Mouse (Mus musculus) erythroblast, embryonic 14.5 days (primary cell): ENCODE data around the gene 1700011L22Rik. TPM values are rescaled to one million over a fixed set of nuclear protein-coding genes. Genes with fewer than 3 reads are reported as not detected.

Source experiments
- H3K27me3 ChIP-seq: 2 replicates; pipeline ENCODE4 v1.6.1; 2012; ENCODE audit warnings: inconsistent platforms; ENCODE audit not compliant: control insufficient read depth
- H3K36me3 ChIP-seq: 2 replicates; pipeline ENCODE4 v1.6.1; 2012; ENCODE audit warnings: mild to moderate bottlenecking, inconsistent platforms; ENCODE audit not compliant: control insufficient read depth
- H3K4me1 ChIP-seq: 2 replicates; pipeline ENCODE4 v1.6.1; 2012; ENCODE audit warnings: inconsistent platforms; ENCODE audit not compliant: control insufficient read depth
- H3K4me3 ChIP-seq: replicated peaks from 2 replicates; pipeline ENCODE3; 2012; ENCODE audit warnings: moderate library complexity, mild to moderate bottlenecking, inconsistent platforms
- H3K9me3 ChIP-seq: 2 replicates; pipeline ENCODE4 v1.6.1; 2012; ENCODE audit warnings: low read length, inconsistent platforms, mixed read lengths; ENCODE audit not compliant: control insufficient read depth
- GATA1 ChIP-seq: IDR thresholded peaks from 2 replicates; pipeline ENCODE4 v1.6.1; 2012; ENCODE audit warnings: low read length, inconsistent platforms, mixed read lengths
- TAL1 ChIP-seq: IDR thresholded peaks from 3 replicates; pipeline ENCODE4 v1.6.1; 2012; ENCODE audit warnings: low read length, inconsistent platforms, mixed read lengths
- polyA plus RNA-seq: library from polyadenylated mRNA; stranded (reverse); fragments of >175 nt; gene quantifications from 2 replicates; pipeline ENCODE4 v1.2.3, GENCODE M21; 2012

The 1700011L22Rik gene
- not detected in 2 replicates for polyA plus RNA-seq

DNA sequence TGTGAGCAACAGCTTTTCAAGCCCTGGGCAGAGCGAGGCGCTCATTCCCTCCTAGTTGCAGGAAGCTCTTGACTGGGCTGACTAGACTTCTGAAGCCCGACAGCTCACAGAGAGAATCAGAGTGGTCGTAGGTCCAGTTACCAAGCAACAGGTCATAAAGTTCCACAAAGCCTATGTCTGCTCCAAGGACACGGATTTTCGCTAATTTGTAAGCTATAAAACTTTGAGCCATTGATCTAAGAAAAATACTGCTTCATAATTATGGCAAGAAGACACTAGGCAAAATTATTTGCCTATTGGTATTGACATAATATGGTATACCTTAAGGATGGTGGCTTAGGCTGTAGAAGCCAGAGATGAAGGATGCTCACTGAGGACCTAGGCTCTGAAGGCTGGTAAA, at the start of gene 1700011L22Rik:
Gene 1700011L22Rik (minus strand): TSS at position 101 of the 400 bp plus-strand sequence.
- TF ChIP-seq GATA1 (no peak), TAL1 (no peak)
- no peaks in the 10 kb centered on the region for H3K27me3 ChIP-seq
- no peaks in the 10 kb centered on the region for H3K9me3 ChIP-seq
- no peaks in the 10 kb centered on the region for H3K36me3 ChIP-seq
- H3K4me3 ChIP-seq = no peak within 1 kb of the TSS
- no peaks in the 10 kb centered on the region for H3K4me1 ChIP-seq

- Histone ChIP-seq H3K9me3 (no peaks in the 10 kb centered on the region), H3K4me1 (peaks cover 24% of the 10 kb centered on the region), H3K36me3 (no peaks in the 10 kb centered on the region), H3K27me3 (no peaks in the 10 kb centered on the region), H3K4me3 (no peak overlapping the region)
- TF ChIP-seq TAL1 (no peak), GATA1 (no peak)
Measured at GRCm38 (mm10) chr8:79297763-79298162, 49.4 kb upstream of the 1700011L22Rik start.

- Histone ChIP-seq H3K27me3 (no peaks in the 10 kb centered on the region), H3K4me3 (peak overlapping the region; percentile 92), H3K36me3 (no peaks in the 10 kb centered on the region), H3K9me3 (no peaks in the 10 kb centered on the region), H3K4me1 (peaks cover 26% of the 10 kb centered on the region)
- TF ChIP-seq GATA1 (no peak), TAL1 (no peak)
Measured at GRCm38 (mm10) chr8:79295276-79296105, 47.1 kb upstream of the 1700011L22Rik start.

DNA sequence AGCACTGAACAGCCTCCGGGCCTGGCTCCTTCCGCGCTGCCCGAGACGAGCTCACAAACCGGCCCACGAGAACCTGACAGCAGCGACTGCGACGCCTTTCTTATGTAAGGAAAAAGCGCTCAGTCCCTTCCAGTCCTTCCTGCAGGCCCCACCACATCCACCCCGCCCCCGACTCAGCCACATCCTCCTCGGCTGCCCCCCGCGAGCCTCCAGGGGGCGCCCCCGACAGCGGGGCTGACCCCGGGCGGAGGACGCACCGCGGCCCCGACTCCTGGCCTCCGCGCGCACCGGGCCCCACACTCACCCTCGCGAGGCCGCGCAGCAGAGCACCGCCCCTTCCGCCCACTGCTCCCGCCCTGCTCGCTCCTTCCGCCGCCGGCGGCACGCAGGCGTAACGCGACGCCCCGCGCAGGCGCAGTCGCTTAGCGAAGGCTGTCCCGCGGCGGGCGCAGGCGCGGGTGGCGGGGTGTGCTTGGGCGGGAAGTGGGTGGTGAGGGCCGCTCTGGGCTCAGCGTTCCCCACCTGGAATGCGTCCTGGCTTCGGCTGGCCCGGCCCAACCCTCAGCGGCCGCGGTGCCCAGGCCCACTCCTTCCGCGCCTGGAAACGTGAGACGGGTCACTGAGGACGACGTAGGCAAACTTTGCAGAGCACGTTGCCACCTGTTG, 46.4 kb upstream of the 1700011L22Rik start, which contains the start of gene Mmaa:
Gene Mmaa (minus strand): TSS at position 328 of the 666 bp plus-strand sequence.
- no peak for TF ChIP-seq TAL1
- no peak for TF ChIP-seq GATA1
- H3K36me3 ChIP-seq = no peaks in the 10 kb centered on the region
- H3K9me3 ChIP-seq = no peaks in the 10 kb centered on the region
- peaks cover 26% of the 10 kb centered on the region for H3K4me1 ChIP-seq
- H3K4me3 ChIP-seq = peak within 1 kb of the TSS; percentile 92
- no peaks in the 10 kb centered on the region for H3K27me3 ChIP-seq

DNA sequence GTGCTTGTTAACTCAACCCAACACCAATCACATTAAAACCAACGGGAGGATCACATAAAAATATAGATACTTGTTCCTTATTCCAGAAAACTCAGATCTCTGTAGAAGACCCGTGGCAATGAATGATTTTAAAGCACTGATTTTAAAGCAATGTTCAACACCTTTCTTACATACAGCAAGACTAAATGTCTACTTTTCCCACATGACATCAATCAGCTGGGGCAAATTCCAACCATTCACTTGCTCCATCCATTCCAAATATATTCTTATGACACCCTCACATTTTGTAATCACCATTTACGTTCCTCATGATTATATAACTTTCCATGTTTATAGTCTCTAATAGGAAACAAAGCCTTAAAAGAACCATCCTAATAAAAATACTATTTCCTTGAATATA, 45.5 kb upstream of the 1700011L22Rik start:
- Histone ChIP-seq H3K27me3 (no peaks in the 10 kb centered on the region), H3K36me3 (no peaks in the 10 kb centered on the region), H3K9me3 (no peaks in the 10 kb centered on the region), H3K4me1 (peaks cover 26% of the 10 kb centered on the region), H3K4me3 (peak overlapping the region; percentile 92)
- no peak for TF ChIP-seq GATA1
- no peak for TF ChIP-seq TAL1

GRCm38 (mm10) chr8:79292712-79293264, 44.4 kb upstream of the 1700011L22Rik start:
- Histone ChIP-seq H3K27me3 (no peaks in the 10 kb centered on the region), H3K4me1 (peaks cover 26% of the 10 kb centered on the region), H3K4me3 (no peak overlapping the region), H3K9me3 (no peaks in the 10 kb centered on the region), H3K36me3 (no peaks in the 10 kb centered on the region)
- TF ChIP-seq TAL1 = no peak
- no peak for TF ChIP-seq GATA1

GRCm38 (mm10) chr8:79289592-79289991, 41.2 kb upstream of the 1700011L22Rik start:
- Histone ChIP-seq H3K4me3 (no peak overlapping the region), H3K4me1 (peaks cover 17% of the 10 kb centered on the region), H3K27me3 (no peaks in the 10 kb centered on the region), H3K36me3 (no peaks in the 10 kb centered on the region), H3K9me3 (no peaks in the 10 kb centered on the region)
- TF ChIP-seq TAL1 (no peak), GATA1 (no peak)

GRCm38 (mm10) chr8:79288681-79289080, 40.3 kb upstream of the 1700011L22Rik start:
- Histone ChIP-seq H3K27me3 (no peaks in the 10 kb centered on the region), H3K9me3 (no peaks in the 10 kb centered on the region), H3K36me3 (no peaks in the 10 kb centered on the region), H3K4me1 (peaks cover 11% of the 10 kb centered on the region), H3K4me3 (no peak overlapping the region)
- TF ChIP-seq TAL1 = no peak
- no peak for TF ChIP-seq GATA1

DNA sequence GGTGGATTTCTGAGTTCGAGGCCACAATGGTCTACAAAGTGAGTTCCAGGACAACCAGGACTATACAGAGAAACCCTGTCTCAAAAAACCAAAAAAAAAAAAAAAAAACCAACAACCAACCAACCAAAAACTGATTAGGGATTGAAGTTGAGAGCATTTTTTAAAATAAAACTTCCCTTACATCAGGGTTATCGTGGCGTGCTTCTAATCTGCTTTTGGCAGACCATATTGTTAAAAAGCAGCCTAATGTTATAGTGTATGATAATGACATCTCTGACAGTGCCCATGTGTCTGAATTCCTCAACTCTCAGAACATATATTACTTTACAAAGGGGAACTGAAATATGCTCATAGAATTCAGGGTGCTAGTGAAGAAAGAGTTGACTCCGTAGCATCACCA, 39.9 kb upstream of the 1700011L22Rik start:
- Histone ChIP-seq H3K4me3 (no peak overlapping the region), H3K27me3 (no peaks in the 10 kb centered on the region), H3K9me3 (no peaks in the 10 kb centered on the region), H3K4me1 (peaks cover 7% of the 10 kb centered on the region), H3K36me3 (no peaks in the 10 kb centered on the region)
- TF ChIP-seq GATA1 (no peak), TAL1 (no peak)
